Mouse (Mus musculus) kidney, postnatal 14 days (tissue): ENCODE data around the gene Col5a1.

ENCODE experiments used
- DNase-seq: peaks from one replicate; pipeline ENCODE4 v3.0.0; 2022; ENCODE audit warnings: mixed read lengths

Col5a1 gene

DNA sequence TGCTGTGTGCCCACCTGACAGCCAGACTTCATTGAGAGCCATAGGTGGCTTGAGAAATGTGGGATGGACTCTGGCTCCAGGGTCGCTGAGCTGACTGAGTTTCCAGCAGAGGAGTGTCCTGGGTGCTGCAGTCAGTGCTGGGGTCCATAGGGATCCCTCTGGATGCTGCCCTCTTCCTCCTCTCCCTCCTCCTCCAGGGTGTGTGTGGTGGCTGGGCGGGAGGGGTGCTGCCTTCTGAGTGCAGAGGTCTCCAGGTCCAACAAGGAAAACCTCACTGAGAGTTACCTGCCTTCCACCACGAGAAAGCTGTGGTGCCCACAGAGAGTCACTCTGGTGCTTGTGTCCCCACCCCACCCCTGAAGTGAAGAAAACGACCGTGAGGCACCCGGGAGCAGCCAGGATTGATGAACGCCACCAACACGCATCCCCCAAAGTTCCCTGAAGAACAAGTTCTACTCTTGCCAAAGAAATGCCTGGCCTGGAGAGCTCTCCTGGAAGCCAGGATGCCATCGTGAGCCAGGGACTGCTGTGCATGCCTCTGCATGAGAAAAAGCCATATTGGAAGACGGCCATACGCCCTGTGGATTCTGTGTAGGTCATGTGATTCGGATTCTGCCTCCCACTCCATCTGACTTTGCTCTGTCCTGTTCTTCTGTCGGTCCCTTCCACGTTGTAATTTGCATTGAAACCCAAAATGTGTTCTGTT is 152.3 kb downstream of the Col5a1 start:
- peak; percentile 40 for DNase-seq

DNA sequence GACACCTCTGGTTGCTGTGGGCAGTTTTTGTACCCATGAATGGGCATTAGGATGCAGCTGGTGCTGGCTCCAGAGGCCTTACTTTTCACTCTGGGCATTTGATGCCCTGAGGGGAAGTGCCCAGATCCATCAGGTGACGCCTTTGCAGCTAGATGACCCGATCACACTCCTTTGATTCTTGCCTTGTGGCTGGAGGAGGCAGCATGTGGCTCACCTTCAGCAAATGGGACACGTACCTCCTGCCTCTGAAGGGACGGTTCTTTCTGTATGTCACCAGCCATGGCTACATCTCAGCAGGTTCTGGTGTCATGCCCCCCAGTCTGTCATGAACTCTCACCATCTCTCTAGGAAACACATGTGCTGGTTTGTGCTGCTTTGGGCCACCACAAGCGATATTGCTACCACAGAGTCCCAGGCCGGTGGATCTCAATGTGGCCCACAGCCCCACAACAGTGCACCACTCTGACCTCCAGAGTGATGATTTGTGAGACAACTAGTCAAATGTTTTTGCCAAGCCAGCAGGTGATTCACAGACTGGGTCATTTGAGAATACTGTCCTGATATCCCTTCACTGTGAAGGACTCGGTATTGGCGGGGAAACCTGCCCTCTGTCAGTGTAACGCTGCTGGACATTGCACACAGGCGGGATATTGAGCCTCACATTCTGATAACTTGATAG is 153.6 kb downstream of the Col5a1 start:
- no peak for DNase-seq

GRCm38 (mm10) chr2:28040466-28040865 is 154.2 kb downstream of the Col5a1 start:
- no peak for DNase-seq

DNA sequence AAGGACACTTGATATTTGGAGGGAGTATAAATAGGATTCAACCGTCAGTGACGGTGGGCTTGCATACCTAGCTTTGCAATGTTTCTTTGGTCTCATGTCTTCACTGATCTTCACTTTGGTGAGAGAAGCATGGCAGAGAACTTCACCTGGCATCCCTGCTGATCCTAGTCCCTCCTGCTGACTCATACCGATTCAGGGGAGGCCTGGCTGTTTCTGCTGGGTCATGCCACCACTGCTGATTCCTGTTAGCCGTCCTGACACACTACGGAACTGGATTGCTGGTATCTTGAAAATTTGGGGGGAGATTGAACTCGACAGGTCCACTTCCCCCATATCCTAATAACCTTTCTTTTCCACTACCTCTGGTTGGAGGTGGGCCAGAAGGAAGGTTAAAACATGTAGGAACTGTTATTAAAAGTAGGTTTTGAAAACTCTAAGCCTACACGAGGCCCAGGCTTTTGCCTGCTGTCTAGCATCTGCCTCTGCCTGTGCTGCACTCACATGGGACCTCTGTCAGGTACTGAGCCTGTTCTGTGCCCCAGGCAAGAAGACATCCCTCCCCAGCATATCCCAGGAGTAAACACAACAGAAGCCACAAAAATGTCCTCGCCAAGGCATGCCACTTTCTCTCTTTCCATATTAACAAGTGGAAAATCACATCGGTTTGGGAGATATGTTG is 158.8 kb downstream of the Col5a1 start:
- DNase-seq = no peak

GRCm38 (mm10) chr2:28046311-28046710 is 160.1 kb downstream of the Col5a1 start:
- DNase-seq = no peak

DNA sequence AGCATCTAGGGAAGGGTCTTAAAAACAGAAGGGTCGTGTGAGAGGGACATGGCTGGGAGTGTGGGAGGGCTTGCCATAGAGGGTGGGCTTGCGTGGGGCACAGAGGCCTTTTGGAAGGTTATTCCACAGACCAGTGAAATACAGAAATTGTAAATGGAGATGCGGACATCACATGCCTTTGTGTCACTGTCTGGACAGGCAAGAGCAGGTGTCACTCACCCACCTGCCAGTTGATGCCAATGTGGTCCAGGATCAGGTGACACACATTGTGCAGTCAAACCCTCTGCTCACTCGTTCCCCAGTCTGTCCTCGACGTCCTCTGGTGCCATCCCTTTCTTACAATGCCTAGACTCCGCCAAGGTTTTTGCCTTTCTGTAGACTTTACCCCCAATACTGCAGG is 160.9 kb downstream of the Col5a1 start:
- DNase-seq = no peak

DNA sequence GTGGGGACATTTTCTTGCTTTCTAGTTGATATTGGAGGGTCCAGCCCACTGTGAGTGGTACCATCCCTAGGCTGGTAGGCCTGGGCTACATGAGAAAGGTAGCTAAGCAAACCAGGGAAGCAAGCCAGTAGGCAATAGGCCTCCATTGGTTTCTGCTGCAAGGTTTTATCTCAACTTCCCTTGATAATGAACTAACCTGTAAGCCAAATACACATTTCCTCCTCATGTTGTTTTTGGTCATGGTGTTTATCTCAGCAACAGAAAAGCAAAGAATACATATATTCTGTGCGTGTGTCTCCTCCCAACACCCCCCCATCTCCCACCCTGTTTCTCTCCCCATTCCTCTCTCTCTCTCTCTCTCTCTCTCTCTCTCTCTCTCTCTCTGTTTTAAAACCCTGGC is 173.7 kb downstream of the Col5a1 start:
- DNase-seq = no peak

GRCm38 (mm10) chr2:28063711-28064338 is 177.6 kb downstream of the Col5a1 start:
- no peak for DNase-seq

DNA sequence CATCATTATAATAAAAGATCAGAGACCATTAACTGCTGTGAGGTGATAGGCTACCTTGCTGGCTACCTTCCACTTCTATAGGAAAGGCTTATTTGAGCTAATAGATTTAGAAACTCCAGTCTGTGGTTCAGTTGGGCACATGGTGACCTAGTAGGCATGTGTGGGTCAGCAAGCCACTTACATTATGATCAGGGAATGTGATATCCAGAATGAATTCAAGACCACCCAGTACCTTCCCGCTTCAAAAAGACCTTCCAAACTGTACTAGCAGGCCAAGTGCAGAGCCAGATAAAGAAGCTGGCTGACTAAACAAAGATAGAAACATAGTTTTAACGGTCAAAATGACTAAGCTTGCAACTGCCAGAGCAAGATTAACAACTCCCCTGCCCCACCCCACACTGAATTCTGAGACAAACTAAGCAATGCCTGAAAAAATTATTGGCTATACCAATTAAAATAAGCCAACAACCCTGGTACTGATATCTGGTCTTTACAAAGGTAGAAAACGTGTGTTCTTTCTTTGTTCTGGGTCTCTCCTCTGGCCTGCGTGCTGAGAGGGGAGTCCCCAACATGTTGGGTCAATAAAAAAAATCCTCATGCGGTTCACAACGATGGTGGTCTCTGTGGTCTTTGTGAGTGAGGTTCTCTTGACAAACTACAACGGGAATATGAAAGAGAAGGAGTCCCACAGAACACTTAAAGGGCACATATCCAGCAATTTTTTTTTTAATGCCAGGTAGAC is 178.3 kb downstream of the Col5a1 start:
- no peak for DNase-seq

- DNase-seq = no peak
Observed at GRCm38 (mm10) chr2:28065081-28065651, 178.9 kb downstream of the Col5a1 start.

DNA sequence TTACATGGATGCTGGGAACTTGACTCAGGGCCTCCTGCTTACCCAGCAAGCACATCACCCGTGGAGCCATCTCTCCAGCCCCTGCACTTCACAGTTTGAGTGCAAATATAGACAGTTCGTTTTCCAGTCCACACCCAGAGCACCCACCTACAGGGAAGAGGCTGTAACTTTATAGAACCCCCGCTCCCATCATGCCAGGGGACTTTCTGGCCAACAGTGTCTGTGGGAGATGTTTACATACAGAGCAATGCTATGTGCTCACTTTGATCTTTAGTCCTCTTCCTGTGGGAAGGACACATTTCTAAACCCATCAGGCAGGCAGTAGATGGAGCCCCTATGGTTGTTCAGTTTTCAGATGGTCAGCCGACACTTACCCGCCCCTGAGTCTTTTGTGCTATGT is 180.5 kb downstream of the Col5a1 start:
- DNase-seq = no peak

DNA sequence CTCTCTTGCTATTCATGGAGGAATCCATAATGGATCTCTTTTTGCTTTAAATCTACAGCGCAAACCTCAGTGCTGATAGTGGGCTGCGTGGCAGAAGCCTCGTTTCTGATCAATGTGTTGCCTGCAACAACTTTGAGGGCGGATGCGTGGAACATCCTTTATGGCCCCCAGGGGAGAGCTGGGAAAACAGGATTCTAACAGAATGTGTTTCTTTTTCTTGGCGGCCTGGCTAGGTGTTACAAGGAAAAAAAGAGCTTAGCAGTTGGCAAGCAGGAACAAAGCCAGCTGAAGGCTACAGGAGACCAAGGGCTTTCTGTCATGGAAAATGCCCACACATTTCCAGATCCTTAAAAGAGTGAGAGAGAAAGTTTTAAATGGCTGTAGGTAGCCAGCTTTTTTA is 180.9 kb downstream of the Col5a1 start:
- DNase-seq = no peak

DNA sequence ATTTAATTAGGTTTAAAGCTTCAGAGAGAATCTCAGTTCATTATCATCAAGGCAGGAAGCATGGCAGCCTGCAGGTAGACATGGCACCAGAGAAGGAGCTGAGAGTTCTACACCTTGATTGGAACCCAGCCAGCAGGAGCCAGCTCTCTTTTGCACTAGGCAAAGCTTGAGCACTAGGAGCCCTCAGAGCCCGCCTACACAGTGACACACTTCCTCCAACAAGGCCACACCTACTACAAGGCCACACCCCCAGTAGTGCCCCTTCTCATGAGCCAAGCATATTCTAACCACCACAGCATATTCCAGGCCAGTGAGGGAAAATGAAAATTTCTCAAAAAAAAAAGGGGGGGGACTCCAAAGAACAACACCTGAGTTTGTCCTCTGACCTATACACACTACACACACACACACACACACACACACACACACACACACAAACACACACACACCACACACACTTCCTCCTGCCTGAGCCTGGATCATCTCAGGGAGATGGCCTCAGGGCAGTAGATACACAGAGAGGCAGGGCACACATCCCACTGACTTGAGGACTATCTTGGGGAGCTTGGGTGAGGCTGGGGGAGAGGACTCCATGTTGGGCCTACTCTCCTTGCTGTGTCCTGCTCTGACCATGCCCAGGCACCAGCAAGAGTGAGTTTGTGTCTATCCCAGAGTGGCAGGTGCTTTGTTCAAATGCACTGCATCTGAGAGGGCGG is 181.8 kb downstream of the Col5a1 start:
- no peak for DNase-seq

DNA sequence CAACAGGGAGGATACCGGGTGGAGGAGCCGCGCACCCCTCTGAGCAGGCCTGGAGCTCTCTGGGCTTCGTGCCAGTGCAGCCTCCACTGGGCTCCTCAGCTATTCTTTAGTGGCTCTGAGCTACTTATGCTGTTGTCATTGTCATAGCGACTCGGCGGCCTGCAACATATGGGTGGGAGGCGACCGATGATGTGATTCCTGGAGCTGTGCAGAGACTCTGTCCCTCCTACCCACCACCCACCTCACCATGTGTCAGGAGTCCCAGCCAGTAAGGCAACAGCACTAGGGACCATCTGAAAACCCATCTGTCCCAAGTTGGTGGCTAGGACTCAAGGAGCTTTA is 182.3 kb downstream of the Col5a1 start:
- no peak for DNase-seq

DNA sequence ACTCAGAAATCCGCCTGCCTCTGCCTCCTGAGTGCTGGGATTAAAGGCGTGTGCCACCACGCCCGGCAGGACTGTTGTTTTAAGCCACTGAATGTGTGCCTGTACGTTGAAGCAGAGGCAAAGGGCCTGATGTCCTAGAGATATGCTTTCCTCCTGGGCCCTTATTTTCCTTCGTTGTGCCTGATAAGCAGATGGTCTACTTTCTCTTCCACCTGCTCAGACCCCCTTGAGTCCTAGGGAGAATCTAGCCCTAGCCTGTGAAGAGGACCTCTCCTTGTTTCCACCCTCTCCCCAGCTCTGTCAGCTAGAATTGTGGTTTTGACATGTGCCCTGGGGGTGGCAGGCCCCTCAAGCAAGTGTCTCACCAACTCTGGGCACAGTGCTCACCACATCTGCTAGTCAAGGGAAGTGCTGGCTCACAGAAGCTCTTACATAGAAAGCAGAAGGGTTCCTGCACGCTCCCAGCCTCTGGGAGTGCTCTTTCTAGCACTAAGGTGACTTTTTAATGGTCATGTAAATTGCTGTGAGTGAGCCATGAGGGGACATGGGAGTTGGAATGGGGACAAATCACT is 189.5 kb downstream of the Col5a1 start:
- no peak for DNase-seq

- no peak for DNase-seq
Observed at GRCm38 (mm10) chr2:28084768-28085167, 198.5 kb downstream of the Col5a1 start, which contains the start of gene Fcnb. TSS of gene Fcnb (minus strand) at chr2:28084885.

- no peak for DNase-seq
Observed at GRCm38 (mm10) chr2:28086112-28086511, 199.9 kb downstream of the Col5a1 start.

GRCm38 (mm10) chr2:28089095-28089494 is 202.9 kb downstream of the Col5a1 start:
- DNase-seq = no peak
